Mouse (Mus musculus): Measurements from ENCODE around the gene Mta1. TPM values are rescaled to one million over a fixed set of nuclear protein-coding genes. Genes with fewer than 3 reads are reported as not detected.

Mta1 gene
- polyA plus RNA-seq, 1 experiment from 2014 or later, result 11.2 TPM

DNA sequence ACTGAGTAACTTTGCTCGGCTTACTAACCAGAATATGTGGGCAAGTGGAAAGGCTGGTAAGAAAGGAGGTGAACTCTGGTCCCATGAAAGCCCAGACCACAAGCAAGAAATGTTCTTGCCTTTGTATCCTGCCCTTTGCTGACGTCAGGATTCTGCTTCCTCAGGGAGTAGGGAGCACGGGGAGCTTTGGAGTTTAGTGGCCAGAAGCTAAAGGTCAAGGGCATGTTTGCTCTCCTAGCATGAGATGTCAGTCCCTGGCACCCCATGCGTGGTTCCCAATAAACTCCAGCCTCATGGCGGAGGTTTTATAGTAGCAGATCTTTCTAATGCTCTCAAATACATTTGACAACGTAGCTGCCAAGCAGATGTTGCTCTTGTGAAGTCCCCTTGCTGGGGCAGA, 26.3 kb upstream of the Mta1 start:
- H3K36me3 ChIP-seq, result peaks cover 54% of the 10 kb centered on the region

DNA sequence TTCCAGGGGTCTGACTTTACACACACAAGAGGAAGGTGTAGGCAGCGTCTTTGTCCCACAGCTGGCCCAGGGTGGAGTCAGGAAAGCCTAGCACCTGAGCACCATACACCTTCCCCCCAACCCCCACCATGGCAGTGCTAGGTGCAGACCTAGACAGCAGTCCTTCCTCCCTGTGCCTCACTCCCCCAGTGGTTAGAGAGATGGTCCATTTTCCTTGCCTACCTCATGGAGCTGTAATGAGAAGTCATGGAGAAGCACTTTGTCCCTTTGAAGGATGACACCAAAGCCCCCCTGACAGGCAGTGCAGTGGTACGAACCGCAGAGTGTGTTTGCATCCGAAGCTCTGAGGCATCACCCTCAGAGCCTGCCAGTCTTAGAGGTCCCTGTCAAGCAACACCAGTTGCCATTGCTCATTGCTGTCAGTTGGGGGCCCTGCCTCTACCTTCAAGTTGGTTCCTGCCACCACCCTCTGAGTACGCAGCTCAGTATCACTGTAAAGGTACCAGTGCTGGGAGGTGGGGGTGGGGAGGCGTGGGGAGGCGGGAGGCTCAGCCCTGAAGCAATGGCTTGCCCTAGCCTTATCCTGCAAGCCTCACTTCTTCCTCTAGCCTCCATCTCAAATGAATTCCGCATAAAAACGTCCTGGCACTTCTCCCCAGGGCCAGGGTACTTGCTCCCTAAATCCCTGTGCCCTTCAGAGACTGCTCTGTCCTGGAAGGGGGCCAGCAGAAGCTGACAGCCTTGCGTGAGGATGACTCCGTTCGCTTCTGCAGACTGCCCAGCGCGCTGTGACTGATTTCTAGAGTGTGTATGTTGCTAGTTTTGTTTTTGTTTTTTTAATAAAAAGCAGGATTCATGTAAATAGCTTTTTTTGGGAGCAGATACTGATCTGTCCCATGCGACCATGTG, 24.4 kb upstream of the Mta1 start:
- peak overlapping the region; percentile 56 for H3K4me3 ChIP-seq
- ATAC-seq (ENCODE audit: extremely low read depth, insufficient number of reproducible peaks, low FRiP score, low TSS enrichment), result no peak
- peak overlapping the region; percentile 89 for H3K4me2 ChIP-seq
- H3K27me3 ChIP-seq (replicated peaks), result no peaks in the 10 kb centered on the region
- no peaks in the 10 kb centered on the region for H3K9me3 ChIP-seq
- WGBS, result 8% methylated on average over 15 of the region's 15 CpGs
- peak overlapping the region; percentile 85 for H3K9ac ChIP-seq
- H3K27ac ChIP-seq (replicated peaks), result peak overlapping the region; percentile 94
- H3K4me1 ChIP-seq, result peaks cover 22% of the 10 kb centered on the region
- peaks cover 35% of the 10 kb centered on the region for H3K36me3 ChIP-seq

More for the DNA sequence above, 26.3 kb upstream of the Mta1 start:
- H3K27me3 ChIP-seq (replicated peaks), result no peaks in the 10 kb centered on the region
- no peak overlapping the region for H3K27ac ChIP-seq (replicated peaks)
- H3K4me3 ChIP-seq, result no peak overlapping the region
- no peak overlapping the region for H3K9ac ChIP-seq
- no peak overlapping the region for H3K4me2 ChIP-seq
- WGBS, result 79% methylated on average over 6 of the region's 6 CpGs
- no peak for ATAC-seq (ENCODE audit: extremely low read depth, insufficient number of reproducible peaks, low FRiP score, low TSS enrichment)
- H3K9me3 ChIP-seq, result no peaks in the 10 kb centered on the region
- peaks cover 22% of the 10 kb centered on the region for H3K4me1 ChIP-seq

DNA sequence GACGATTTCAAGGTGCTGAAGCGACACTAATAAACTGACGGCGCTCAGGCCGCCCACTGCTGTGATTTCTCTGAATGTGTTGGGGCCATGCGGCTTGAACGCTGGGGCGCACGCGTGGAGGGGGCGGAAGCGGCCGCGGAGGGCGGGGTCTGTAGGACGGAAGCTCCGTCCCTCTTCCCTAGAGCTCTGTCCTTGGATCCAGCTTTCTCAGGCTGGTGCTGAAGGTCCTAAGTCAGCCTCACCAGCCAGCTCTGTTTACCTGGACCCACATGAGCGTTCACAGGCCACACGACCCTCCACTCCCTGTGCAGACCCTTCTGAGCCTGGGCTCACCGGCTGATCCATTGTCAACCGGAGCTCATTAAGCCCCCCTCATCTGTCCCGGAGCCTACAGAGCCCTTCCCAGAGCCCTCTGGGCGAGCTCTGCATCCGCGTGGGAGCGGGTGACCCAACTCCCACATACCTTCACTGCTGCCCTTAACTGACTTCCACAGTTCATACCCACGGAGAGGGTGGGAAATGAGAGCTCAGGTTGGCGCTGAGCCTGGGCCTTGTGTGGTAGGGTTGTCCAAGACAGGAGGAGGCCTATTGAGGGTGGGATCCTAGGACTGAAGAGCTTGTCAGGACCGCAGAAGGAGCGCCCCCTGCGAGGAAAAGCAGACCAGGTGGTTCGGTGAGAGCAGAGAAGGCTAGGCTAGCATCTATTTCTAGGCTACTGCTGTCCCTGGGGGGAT, 23.6 kb upstream of the Mta1 start, which contains the start of gene Tex22:
Gene Tex22, plus strand, starts transcription at position 174 of the 734 bp plus-strand sequence.
- H3K4me1 ChIP-seq, result peaks cover 22% of the 10 kb centered on the region
- peak within 1 kb of the TSS; percentile 89 for H3K4me2 ChIP-seq
- peak; percentile 75 for ATAC-seq (ENCODE audit: extremely low read depth, insufficient number of reproducible peaks, low FRiP score, low TSS enrichment)
- 4% methylated on average over 32 of the region's 32 CpGs for WGBS
- peak within 1 kb of the TSS; percentile 94 for H3K27ac ChIP-seq (replicated peaks)
- H3K4me3 ChIP-seq, result peak within 1 kb of the TSS; percentile 56
- H3K9ac ChIP-seq, result peak within 1 kb of the TSS; percentile 85
- H3K36me3 ChIP-seq, result peaks cover 27% of the 10 kb centered on the region
- no peaks in the 10 kb centered on the region for H3K27me3 ChIP-seq (replicated peaks)
- no peaks in the 10 kb centered on the region for H3K9me3 ChIP-seq

GRCm38 (mm10) chr12:113075063-113075454, 23.0 kb upstream of the Mta1 start:
- H3K4me1 ChIP-seq, result peaks cover 22% of the 10 kb centered on the region
- H3K27me3 ChIP-seq (replicated peaks), result no peaks in the 10 kb centered on the region
- peak overlapping the region; percentile 56 for H3K4me3 ChIP-seq
- H3K27ac ChIP-seq (replicated peaks), result peak overlapping the region; percentile 94
- H3K9me3 ChIP-seq, result no peaks in the 10 kb centered on the region
- ATAC-seq (ENCODE audit: extremely low read depth, insufficient number of reproducible peaks, low FRiP score, low TSS enrichment), result peak; percentile 38; the same call in 1 of the 2 replicates
- peak overlapping the region; percentile 89 for H3K4me2 ChIP-seq
- WGBS, result 5% methylated on average over 10 of the region's 10 CpGs
- H3K9ac ChIP-seq, result peak overlapping the region; percentile 85
- peaks cover 21% of the 10 kb centered on the region for H3K36me3 ChIP-seq

- H3K4me3 ChIP-seq, result no peak overlapping the region
- H3K4me1 ChIP-seq, result peaks cover 22% of the 10 kb centered on the region
- WGBS, result 50% methylated on average over 6 of the region's 6 CpGs
- ATAC-seq (ENCODE audit: extremely low read depth, insufficient number of reproducible peaks, low FRiP score, low TSS enrichment), result no peak
- peak overlapping the region; percentile 89 for H3K4me2 ChIP-seq
- H3K27ac ChIP-seq (replicated peaks), result no peak overlapping the region; the same call in 1 of the 2 replicates
- peaks cover 17% of the 10 kb centered on the region for H3K36me3 ChIP-seq
- H3K27me3 ChIP-seq (replicated peaks), result no peaks in the 10 kb centered on the region
- no peak overlapping the region for H3K9ac ChIP-seq
- no peaks in the 10 kb centered on the region for H3K9me3 ChIP-seq
Measured at GRCm38 (mm10) chr12:113075486-113075885, 22.6 kb upstream of the Mta1 start.

DNA sequence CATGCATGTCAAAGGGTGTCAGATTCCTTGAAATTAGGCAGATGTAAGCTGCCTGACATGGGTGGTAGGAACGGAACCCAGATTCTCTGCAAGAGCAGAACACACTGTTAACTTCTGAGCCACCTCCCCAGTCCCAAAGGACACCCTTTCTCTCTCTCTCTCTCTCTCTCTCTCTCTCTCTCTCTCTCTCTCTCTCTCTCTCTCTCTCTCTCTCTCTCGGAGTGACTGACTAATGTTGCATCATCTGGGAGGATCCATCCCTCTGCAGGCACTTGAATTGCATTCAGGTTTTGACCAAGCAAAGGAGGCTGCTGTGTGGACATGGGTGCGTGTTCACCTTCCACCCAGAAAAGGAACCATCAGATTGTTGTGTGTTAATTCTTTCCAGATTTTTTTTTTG, 10.8 kb upstream of the Mta1 start:
- no peak overlapping the region for H3K4me2 ChIP-seq
- no peak overlapping the region for H3K4me3 ChIP-seq
- no peak overlapping the region for H3K27ac ChIP-seq (replicated peaks)
- WGBS, result 61% methylated on average over 3 of the region's 3 CpGs
- H3K9ac ChIP-seq, result no peak overlapping the region
- H3K9me3 ChIP-seq, result no peaks in the 10 kb centered on the region
- ATAC-seq (ENCODE audit: extremely low read depth, insufficient number of reproducible peaks, low FRiP score, low TSS enrichment), result no peak
- peaks cover 20% of the 10 kb centered on the region for H3K27me3 ChIP-seq (replicated peaks)
- no peaks in the 10 kb centered on the region for H3K4me1 ChIP-seq
- H3K36me3 ChIP-seq, result no peaks in the 10 kb centered on the region

DNA sequence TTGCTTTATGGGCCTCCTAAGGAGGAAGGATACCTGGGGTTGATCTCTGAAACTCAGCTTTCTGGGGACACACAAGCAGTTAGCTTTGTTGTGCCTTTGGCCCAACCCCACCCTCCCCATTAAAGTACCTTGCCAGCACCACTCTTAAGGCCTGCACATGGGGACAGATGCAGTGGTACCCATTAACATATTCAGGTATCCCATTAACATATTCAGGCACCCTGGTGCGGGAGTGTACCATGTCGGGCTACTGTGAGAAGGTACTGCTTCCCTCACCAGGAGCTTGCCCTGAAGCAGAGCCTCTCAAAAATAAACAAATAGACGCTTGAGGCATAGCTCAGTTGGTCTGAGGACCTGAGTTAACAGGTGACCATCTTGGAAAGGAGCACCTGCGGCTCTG, 10.1 kb upstream of the Mta1 start:
- Histone ChIP-seq H3K9me3 (0 out of 2 replicates have a peak, but pooled peaks cover 3% of the 10 kb centered on the region), H3K36me3 (no peaks in the 10 kb centered on the region), H3K27me3 (replicated peaks) (peaks cover 20% of the 10 kb centered on the region), H3K9ac (no peak overlapping the region), H3K4me1 (no peaks in the 10 kb centered on the region), H3K4me3 (no peak overlapping the region), H3K4me2 (no peak overlapping the region), H3K27ac (replicated peaks) (no peak overlapping the region)
- ATAC-seq (ENCODE audit: extremely low read depth, insufficient number of reproducible peaks, low FRiP score, low TSS enrichment), result no peak
- 44% methylated on average over 4 of the region's 4 CpGs for WGBS

DNA sequence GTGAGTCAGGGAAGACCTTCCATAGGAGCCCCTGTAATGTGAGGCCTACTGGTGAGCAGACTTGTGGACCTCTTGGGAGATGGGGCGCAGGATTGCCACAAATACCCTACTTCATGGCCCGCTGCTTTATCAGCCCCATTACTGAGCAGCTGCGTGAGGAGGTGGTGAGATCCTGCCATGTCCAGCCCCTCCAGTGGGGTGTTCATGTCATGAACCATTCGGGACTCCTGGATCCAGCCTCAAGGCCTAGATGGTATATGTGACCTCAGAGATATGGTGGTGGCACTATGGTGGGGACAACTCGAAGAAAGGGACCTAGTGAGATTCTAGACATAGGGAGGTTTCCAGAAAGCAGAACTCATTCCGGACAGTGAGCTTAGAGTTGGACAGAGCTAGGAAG, 9.0 kb upstream of the Mta1 start:
- H3K27ac ChIP-seq (replicated peaks), result no peak overlapping the region
- H3K4me1 ChIP-seq, result no peaks in the 10 kb centered on the region
- 76% methylated on average over 6 of the region's 6 CpGs for WGBS
- ATAC-seq (ENCODE audit: extremely low read depth, insufficient number of reproducible peaks, low FRiP score, low TSS enrichment), result no peak
- H3K27me3 ChIP-seq (replicated peaks), result peaks cover 20% of the 10 kb centered on the region
- no peaks in the 10 kb centered on the region for H3K36me3 ChIP-seq
- no peak overlapping the region for H3K9ac ChIP-seq
- no peak overlapping the region for H3K4me3 ChIP-seq
- no peak overlapping the region for H3K4me2 ChIP-seq
- H3K9me3 ChIP-seq, result 0 out of 2 replicates have a peak, but pooled peaks cover 3% of the 10 kb centered on the region

GRCm38 (mm10) chr12:113090053-113090452, 8.0 kb upstream of the Mta1 start:
- Histone ChIP-seq H3K4me2 (no peak overlapping the region), H3K9ac (no peak overlapping the region), H3K27me3 (replicated peaks) (peaks cover 20% of the 10 kb centered on the region), H3K4me1 (no peaks in the 10 kb centered on the region), H3K36me3 (no peaks in the 10 kb centered on the region), H3K9me3 (0 out of 2 replicates have a peak, but pooled peaks cover 3% of the 10 kb centered on the region), H3K4me3 (no peak overlapping the region), H3K27ac (replicated peaks) (no peak overlapping the region)
- ATAC-seq (ENCODE audit: extremely low read depth, insufficient number of reproducible peaks, low FRiP score, low TSS enrichment), result no peak
- 80% methylated on average over 17 of the region's 17 CpGs for WGBS

DNA sequence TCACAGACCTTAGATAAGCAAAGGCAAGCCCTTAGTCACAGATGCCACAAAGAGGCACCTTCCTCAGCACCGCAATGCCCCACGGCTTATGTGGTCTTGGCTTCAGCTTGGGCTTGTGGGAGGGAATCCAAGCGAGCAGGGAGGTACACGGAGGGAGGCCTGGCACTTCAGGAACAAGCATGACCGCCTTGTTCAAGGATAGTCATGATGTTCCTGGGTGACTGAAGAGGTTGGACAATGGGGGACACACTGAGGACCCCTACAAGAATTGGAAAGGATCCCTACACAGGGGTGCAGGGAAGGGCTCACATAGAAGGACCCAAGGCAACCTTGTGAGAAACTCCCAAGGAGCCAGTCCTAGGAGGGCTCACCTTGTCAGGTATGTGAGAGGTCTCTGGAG, 1.0 kb upstream of the Mta1 start:
- Histone ChIP-seq H3K9ac (peak overlapping the region; percentile 100), H3K36me3 (no peaks in the 10 kb centered on the region), H3K9me3 (0 out of 2 replicates have a peak, but pooled peaks cover 3% of the 10 kb centered on the region), H3K4me3 (peak overlapping the region; percentile 97), H3K4me2 (peak overlapping the region; percentile 92), H3K27me3 (replicated peaks) (peaks cover 7% of the 10 kb centered on the region; the same call in 1 of the 2 replicates), H3K4me1 (peaks cover 39% of the 10 kb centered on the region), H3K27ac (replicated peaks) (no peak overlapping the region)
- no peak for ATAC-seq (ENCODE audit: extremely low read depth, insufficient number of reproducible peaks, low FRiP score, low TSS enrichment)
- WGBS, result 82% methylated on average over 5 of the region's 5 CpGs

DNA sequence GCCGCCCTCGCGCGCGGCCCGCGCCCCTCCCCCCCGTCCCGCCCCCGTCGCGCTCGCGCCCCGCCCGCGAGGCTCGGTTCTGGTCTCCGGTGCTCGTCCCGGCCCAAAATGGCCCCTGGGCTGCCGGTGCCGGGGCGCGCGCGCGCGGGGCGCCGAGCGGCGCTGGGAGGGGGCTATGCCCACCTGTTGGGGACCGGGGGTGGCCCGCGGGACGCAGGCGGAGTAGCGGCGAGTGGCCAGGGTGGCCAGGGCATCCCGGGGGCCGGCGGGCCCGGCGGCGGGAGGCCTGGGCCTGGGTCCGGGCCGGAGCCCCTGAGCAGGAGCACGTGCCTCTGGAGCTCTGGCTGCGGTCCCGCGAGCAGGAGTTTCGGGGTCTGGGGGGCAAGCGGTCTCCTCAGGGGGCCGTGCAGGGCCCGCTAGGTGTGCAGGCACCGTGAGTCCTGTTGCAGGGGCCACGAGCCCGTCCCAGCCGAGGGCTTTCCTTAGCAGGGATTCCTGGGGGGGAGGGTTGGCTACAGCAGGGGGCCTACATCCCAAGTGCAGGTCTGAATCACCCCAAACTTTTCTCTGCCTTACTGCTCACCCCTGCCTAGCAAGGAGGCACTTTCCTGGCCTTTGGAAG, 563 bp downstream of the Mta1 start:
- peak overlapping the region; percentile 97 for H3K4me3 ChIP-seq
- WGBS, result under 1% methylated on average over 41 of the region's 60 CpGs
- peak overlapping the region; percentile 100 for H3K9ac ChIP-seq
- peak overlapping the region; percentile 92 for H3K4me2 ChIP-seq
- no peaks in the 10 kb centered on the region for H3K36me3 ChIP-seq
- no peaks in the 10 kb centered on the region for H3K9me3 ChIP-seq
- no peak for ATAC-seq (ENCODE audit: extremely low read depth, insufficient number of reproducible peaks, low FRiP score, low TSS enrichment)
- peaks cover 55% of the 10 kb centered on the region for H3K4me1 ChIP-seq
- peak overlapping the region; percentile 86 for H3K27ac ChIP-seq (replicated peaks)
- peaks cover 7% of the 10 kb centered on the region; the same call in 1 of the 2 replicates for H3K27me3 ChIP-seq (replicated peaks)
